Mouse (Mus musculus): ENCODE measurements around the gene Zmynd19. TPM values are rescaled to one million over a fixed set of nuclear protein-coding genes. Genes with fewer than 3 reads are reported as not detected.
"Not testable (repeated sequence)": the region's sequence is repeated elsewhere in the genome, so short reads cannot be mapped to it uniquely, and the experiment has no call there.

Gene Zmynd19
- total and polyA plus RNA-seq, 3 experiments = 6.4 to 17.5 (median 16.7) TPM

DNA sequence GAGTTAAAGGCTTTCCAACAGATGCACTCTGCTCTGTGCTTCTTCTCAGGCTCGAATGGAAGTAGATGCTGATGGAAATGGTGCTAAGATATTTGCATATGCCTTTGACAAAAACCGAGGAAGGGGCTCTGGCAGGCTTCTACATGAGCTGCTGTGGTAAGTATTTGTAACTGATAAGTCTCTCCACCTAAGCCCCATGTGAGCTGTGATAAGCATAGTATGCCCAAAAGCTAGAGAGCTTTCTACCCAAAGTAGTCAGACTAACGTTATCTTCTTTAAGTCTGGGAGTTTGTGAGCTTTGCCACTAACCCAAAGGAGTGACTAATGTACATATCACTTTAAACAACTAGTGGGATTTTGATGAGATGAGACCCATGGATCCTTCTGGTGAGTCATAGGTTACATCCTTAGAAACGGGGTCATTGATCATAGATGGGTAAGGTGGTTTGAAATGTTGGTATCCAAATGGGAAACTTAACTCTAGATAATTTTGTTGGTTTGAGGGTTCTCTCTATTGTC is 3.0 kb downstream of the Zmynd19 start:
- H3K36me3 ChIP-seq (ENCODE audit: control insufficient read depth, insufficient read depth, low read length) = no peaks in the 10 kb centered on the region
- no peak overlapping the region for H3K27ac ChIP-seq
- peaks cover 3% of the 10 kb centered on the region for H3K4me1 ChIP-seq (ENCODE audit: control insufficient read depth, insufficient read depth, low read length)
- 76% methylated on average over 4 of the region's 4 CpGs for WGBS
- H3K79me2 ChIP-seq (replicated peaks; ENCODE audit: control insufficient read depth, insufficient read depth, low read length) = no peaks in the 10 kb centered on the region
- no peak overlapping the region for H3K4me3 ChIP-seq
- H3K9ac ChIP-seq (ENCODE audit: low read depth, low read length) = no peak overlapping the region
- no peaks in the 10 kb centered on the region for H3K27me3 ChIP-seq (ENCODE audit: control insufficient read depth, insufficient read depth, low read length)
- DNase-seq = no peak
- intact Hi-C loops (cut with DNase I) = no loop called here
- no peak for TF ChIP-seq CTCF (IDR thresholded peaks at IDR 0.05)

DNA sequence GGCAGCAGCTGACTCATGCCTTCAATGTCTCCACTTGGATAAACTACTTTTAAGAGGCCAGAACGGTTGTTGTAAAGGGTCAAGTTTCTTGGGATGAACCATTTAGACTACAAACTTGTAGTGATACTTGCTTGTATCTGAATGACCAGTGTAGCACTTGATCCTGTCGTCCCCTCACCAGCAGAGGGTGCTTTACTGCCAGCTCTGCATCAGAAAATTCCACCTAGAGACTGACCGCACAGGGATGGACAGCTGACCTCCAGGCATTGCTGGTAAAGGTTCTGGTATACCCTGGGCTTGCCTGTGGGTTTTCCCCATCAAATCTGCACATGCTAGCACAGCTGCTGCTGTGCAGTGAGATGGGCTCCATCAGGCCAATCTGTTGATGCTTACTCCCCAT is 11.3 kb downstream of the Zmynd19 start:
- peaks cover 3% of the 10 kb centered on the region; the same call in 1 of the 2 replicates for H3K4me1 ChIP-seq (ENCODE audit: control insufficient read depth, insufficient read depth, low read length)
- no peaks in the 10 kb centered on the region for H3K36me3 ChIP-seq (ENCODE audit: control insufficient read depth, insufficient read depth, low read length)
- no peak overlapping the region for H3K4me3 ChIP-seq
- no peaks in the 10 kb centered on the region for H3K79me2 ChIP-seq (replicated peaks; ENCODE audit: control insufficient read depth, insufficient read depth, low read length)
- peak; percentile 68 for TF ChIP-seq CTCF (IDR thresholded peaks at IDR 0.05)
- TF ChIP-seq EP300 (IDR thresholded peaks at IDR 0.05; ENCODE audit: insufficient read depth, low read depth, low read length) = no peak
- no peak for DNase-seq
- no peak overlapping the region for H3K9ac ChIP-seq (ENCODE audit: low read depth, low read length)
- intact Hi-C loops (cut with DNase I) = no loop called here
- WGBS = 33% methylated on average over 3 of the region's 3 CpGs
- no peaks in the 10 kb centered on the region for H3K27me3 ChIP-seq (ENCODE audit: control insufficient read depth, insufficient read depth, low read length)
- H3K27ac ChIP-seq = no peak overlapping the region

DNA sequence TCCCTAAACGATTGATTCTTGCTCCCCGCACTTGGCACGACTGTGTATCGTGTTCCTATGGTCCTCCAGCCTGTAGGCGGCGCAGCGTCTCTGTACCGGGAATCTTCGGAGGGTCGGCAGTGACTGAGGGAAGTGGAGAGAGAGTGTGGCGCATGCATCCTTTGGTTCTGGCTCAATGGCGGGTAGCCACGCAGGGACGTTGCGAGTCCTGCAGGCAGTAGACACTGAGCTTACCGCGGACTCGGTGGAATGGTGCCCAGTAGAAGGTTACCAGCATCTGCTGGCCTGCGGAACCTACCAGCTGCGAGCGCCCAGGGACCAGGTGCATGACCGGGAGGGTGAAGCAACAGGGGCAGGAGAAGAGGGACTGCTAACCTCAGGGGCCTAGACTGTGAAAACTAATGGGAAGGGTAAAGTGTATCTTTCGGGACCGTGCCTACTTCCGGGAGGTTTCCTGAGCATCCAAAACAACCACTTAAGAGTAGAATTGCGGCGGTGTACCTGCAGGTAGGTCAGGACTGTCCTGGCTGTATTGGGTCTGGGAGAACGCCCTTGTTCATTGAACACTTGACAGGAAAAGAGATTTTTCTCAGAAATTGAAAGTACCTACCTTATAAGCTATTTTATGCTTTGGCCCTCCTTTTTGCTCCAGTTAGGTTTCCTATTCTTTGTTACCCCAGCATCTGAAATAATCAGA is 12.9 kb downstream of the Zmynd19 start, which contains the start of gene Dph7:
Gene Dph7 (plus strand): TSS at position 97 of the 697 bp plus-strand sequence.
- no peaks in the 10 kb centered on the region for H3K36me3 ChIP-seq (ENCODE audit: control insufficient read depth, insufficient read depth, low read length)
- no peaks in the 10 kb centered on the region for H3K79me2 ChIP-seq (replicated peaks; ENCODE audit: control insufficient read depth, insufficient read depth, low read length)
- TF ChIP-seq CTCF (IDR thresholded peaks at IDR 0.05) (peak; percentile 95), EP300 (IDR thresholded peaks at IDR 0.05; ENCODE audit: insufficient read depth, low read depth, low read length) (peak; percentile 81), POLR2A (IDR thresholded peaks at IDR 0.05; ENCODE audit: insufficient read depth, low read depth, low read length) (peak; percentile 86)
- H3K27ac ChIP-seq = peak within 1 kb of the TSS; percentile 68
- no peaks in the 10 kb centered on the region for H3K27me3 ChIP-seq (ENCODE audit: control insufficient read depth, insufficient read depth, low read length)
- peak within 1 kb of the TSS; percentile 67 for H3K9ac ChIP-seq (ENCODE audit: low read depth, low read length)
- intact Hi-C loops (cut with DNase I) = no loop called here
- under 1% methylated on average over 28 of the region's 28 CpGs for WGBS
- peaks cover 3% of the 10 kb centered on the region; the same call in 1 of the 2 replicates for H3K4me1 ChIP-seq (ENCODE audit: control insufficient read depth, insufficient read depth, low read length)
- DNase-seq = peak; percentile 85 to 88
- H3K4me3 ChIP-seq = peak within 1 kb of the TSS; percentile 85

DNA sequence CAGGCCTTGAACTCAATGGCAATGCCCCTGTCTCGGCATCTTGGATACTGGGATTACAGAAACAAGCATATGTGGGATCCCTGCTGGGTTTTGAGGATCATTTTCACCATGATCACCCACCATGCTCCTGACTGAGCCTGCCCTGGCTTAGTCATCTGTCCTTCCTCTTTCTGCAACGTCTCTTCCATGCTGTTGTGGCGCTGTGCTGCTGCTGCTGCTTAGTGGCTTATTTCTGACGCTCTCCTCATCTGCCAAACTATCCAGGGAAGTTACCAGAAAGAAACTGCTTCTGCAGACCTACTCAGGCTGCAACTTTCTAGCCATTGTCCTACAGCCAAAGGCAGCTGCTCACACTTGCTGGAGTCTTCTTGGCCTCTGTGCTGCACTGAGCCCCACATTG is 20.8 kb downstream of the Zmynd19 start:
- no peaks in the 10 kb centered on the region; the same call in 1 of the 2 replicates for H3K36me3 ChIP-seq (ENCODE audit: control insufficient read depth, insufficient read depth, low read length)
- no peak for TF ChIP-seq EP300 (IDR thresholded peaks at IDR 0.05; ENCODE audit: insufficient read depth, low read depth, low read length)
- no peak for TF ChIP-seq POLR2A (IDR thresholded peaks at IDR 0.05; ENCODE audit: insufficient read depth, low read depth, low read length)
- TF ChIP-seq CTCF (IDR thresholded peaks at IDR 0.05) = no peak

DNA sequence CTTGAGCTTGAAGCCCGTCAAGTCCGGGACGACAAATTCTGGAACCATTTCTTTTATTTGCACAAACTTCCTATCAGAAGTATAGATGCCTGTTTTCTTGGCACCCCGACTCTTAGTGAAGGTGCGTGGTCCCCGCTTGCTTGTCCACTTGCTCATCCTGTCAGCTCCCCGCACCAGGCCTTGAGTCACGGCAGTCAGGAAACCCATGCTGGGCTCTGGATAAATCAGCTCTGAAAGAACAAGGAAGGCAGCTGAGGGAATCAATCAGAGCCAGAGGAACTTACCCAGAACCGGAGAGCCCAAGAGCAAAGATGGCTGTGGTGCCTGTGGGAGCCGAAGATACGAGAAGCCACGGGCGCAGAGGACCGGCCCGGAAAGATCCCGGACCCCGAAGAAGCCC is 24.9 kb downstream of the Zmynd19 start:
- Histone ChIP-seq H3K27ac (peak overlapping the region; percentile 91), H3K4me3 (peak overlapping the region; percentile 76), H3K9ac (ENCODE audit: low read depth, low read length) (peak overlapping the region; percentile 89)
- not testable (repeated sequence) for DNase-seq; H3K36me3 ChIP-seq (ENCODE audit: control insufficient read depth, insufficient read depth, low read length); H3K4me1 ChIP-seq (ENCODE audit: control insufficient read depth, insufficient read depth, low read length); H3K27me3 ChIP-seq (ENCODE audit: control insufficient read depth, insufficient read depth, low read length); H3K79me2 ChIP-seq (replicated peaks; ENCODE audit: control insufficient read depth, insufficient read depth, low read length)
- intact Hi-C loops (cut with DNase I) = loop anchor here (5.0 kb wide), 1 partner anchor 37 kb away; the partner anchor contains the start of gene Arrdc1
- under 1% methylated on average over 17 of the region's 17 CpGs for WGBS

More for the DNA sequence above, 20.8 kb downstream of the Zmynd19 start:
- DNase-seq = no peak
- no peaks in the 10 kb centered on the region for H3K79me2 ChIP-seq (replicated peaks; ENCODE audit: control insufficient read depth, insufficient read depth, low read length)
- peaks cover 4% of the 10 kb centered on the region for H3K4me1 ChIP-seq (ENCODE audit: control insufficient read depth, insufficient read depth, low read length)
- intact Hi-C loops (cut with DNase I) = loop anchor here (5.0 kb wide), 1 partner anchor 33 kb away; the partner anchor contains the start of gene Arrdc1
- no peak overlapping the region for H3K9ac ChIP-seq (ENCODE audit: low read depth, low read length)
- H3K27me3 ChIP-seq (ENCODE audit: control insufficient read depth, insufficient read depth, low read length) = no peaks in the 10 kb centered on the region
- no peak overlapping the region for H3K4me3 ChIP-seq
- H3K27ac ChIP-seq = no peak overlapping the region
- 87% methylated on average over 4 of the region's 4 CpGs for WGBS

DNA sequence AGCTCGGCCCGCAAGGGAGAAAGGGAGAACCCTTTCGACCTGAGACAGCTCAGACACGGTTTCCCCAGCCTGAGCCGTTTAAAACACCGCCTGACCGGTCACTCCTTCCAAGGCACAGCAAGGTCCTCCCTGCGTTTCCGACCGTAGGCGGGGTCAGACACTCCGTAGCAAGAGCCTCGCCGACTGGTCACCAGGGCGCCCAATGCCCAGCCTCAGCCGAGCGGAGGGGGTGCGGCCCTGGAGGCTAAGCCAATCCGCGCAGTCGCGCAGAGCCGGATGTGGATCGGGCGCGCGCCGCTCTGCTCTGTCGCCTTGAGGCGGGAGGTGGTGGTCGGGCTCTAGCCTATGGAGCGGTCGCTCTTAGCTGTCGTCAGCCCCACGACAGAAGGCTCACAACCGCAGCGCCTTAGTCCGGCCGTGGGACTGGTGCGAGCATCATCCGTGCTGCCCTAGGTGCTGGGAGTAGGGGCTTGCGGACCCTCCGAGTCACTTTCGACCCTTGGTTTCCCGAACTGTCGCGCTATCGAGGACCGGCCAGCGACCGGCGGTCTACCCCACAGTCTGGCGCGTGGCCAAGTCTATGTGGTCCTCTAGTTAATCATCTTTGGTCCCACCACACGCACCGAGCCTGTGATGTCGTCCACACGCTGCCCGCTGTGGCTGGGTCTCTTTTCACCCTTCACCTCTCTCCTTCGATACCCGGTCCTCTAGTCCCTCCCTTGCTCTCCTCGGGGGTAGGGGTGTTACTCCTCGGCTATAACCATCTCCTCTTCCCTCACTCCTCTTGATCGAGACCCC is 25.5 kb downstream of the Zmynd19 start, which contains the start of gene Mrpl41:
Gene Mrpl41 (minus strand): TSS at position 193 of the 798 bp plus-strand sequence.
- Histone ChIP-seq H3K36me3 (ENCODE audit: control insufficient read depth, insufficient read depth, low read length) (no peaks in the 10 kb centered on the region; the same call in 1 of the 2 replicates), H3K4me3 (peak within 1 kb of the TSS; percentile 76), H3K4me1 (ENCODE audit: control insufficient read depth, insufficient read depth, low read length) (peaks cover 4% of the 10 kb centered on the region), H3K27ac (peak within 1 kb of the TSS; percentile 91), H3K27me3 (ENCODE audit: control insufficient read depth, insufficient read depth, low read length) (no peaks in the 10 kb centered on the region), H3K79me2 (replicated peaks; ENCODE audit: control insufficient read depth, insufficient read depth, low read length) (no peaks in the 10 kb centered on the region), H3K9ac (ENCODE audit: low read depth, low read length) (peak within 1 kb of the TSS; percentile 89)
- intact Hi-C loops (cut with DNase I) = loop anchor here (5.0 kb wide), 1 partner anchor 38 kb away; the partner anchor contains the start of gene Arrdc1
- peak; percentile 95 to 98 for DNase-seq
- WGBS = under 1% methylated on average over 64 of the region's 64 CpGs
- TF ChIP-seq CTCF (IDR thresholded peaks at IDR 0.05) (0 out of 2 replicates have a peak, but pooled peaks have one; percentile 2), EP300 (IDR thresholded peaks at IDR 0.05; ENCODE audit: insufficient read depth, low read depth, low read length) (no peak), POLR2A (IDR thresholded peaks at IDR 0.05; ENCODE audit: insufficient read depth, low read depth, low read length) (peak; percentile 93)

Measured in heart, adult 2 months (tissue).